Mouse (Mus musculus) kidney, embryonic 14.5 days (tissue): Measurements from ENCODE around the gene Olfr213. TPM values are rescaled to one million over a fixed set of nuclear protein-coding genes. Genes with fewer than 3 reads are reported as not detected.
"Not testable (repeated sequence)": the region's sequence is repeated elsewhere in the genome, so short reads cannot be mapped to it uniquely, and the experiment has no call there.

Experiments
- ATAC-seq: fragments of 200-750 bp; cut with Nextera tagmentation; 2 replicates; pipeline ENCODE4 v1.8.0; 2017; ENCODE audit warnings: moderate number of reproducible peaks, mild to moderate bottlenecking, moderate TSS enrichment, moderate library complexity; ENCODE audit not compliant: low FRiP score, low TSS enrichment
- H3K27ac ChIP-seq: fragments of 300-500 bp; sonication (generic); 2 replicates; pipeline ENCODE4 v1.5.1; 2014; ENCODE audit warnings: low read depth, mild to moderate bottlenecking, low read length, moderate library complexity, mixed read lengths
- H3K27me3 ChIP-seq: fragments of 300-500 bp; sonication (generic); 2 replicates; pipeline ENCODE4 v1.6.1; 2014; ENCODE audit warnings: mild to moderate bottlenecking, low read length; ENCODE audit not compliant: control insufficient read depth, insufficient read depth
- H3K36me3 ChIP-seq: fragments of 300-500 bp; sonication (generic); 2 replicates; pipeline ENCODE4 v1.6.1; 2014; ENCODE audit warnings: low read length, mixed read lengths; ENCODE audit not compliant: control insufficient read depth, insufficient read depth
- H3K4me1 ChIP-seq: fragments of 300-500 bp; sonication (generic); 2 replicates; pipeline ENCODE4 v1.6.1; 2014; ENCODE audit warnings: low read length, mixed read lengths; ENCODE audit not compliant: control insufficient read depth, insufficient read depth
- H3K4me2 ChIP-seq: fragments of 300-500 bp; sonication (generic); replicated peaks from 2 replicates; pipeline ENCODE4 v1.6.1; 2014; ENCODE audit warnings: low read depth, mild to moderate bottlenecking, low read length
- H3K4me3 ChIP-seq: fragments of 300-500 bp; sonication (generic); 2 replicates; pipeline ENCODE4 v1.5.1; 2014; ENCODE audit warnings: mild to moderate bottlenecking, low read length
- H3K9ac ChIP-seq: fragments of 300-500 bp; sonication (generic); 2 replicates; pipeline ENCODE4 v1.6.1; 2014; ENCODE audit warnings: low read depth, mild to moderate bottlenecking, low read length, moderate library complexity
- H3K9me3 ChIP-seq: fragments of 300-500 bp; sonication (generic); 2 replicates; pipeline ENCODE4 v1.6.1; 2016; ENCODE audit warnings: low read length; ENCODE audit not compliant: control insufficient read depth
- WGBS: fragments of 180-500 bp; shearing (Covaris S2); extraction: QIAGEN DNeasy Blood & Tissue Kit; methylation state at CpG from one replicate; pipeline ENCODE4 v1.1.7; 2014; 5-methylcytosine and 5-hydroxymethylcytosine counted together
- polyA plus RNA-seq: library from polyadenylated mRNA; unstranded; fragments of >200 nt; fragmentation: Nextera tagmentation; extraction: Ambion mirVana; gene quantifications from 2 replicates; pipeline ENCODE4 v1.2.1, GENCODE M21; 2014

Gene Olfr213
- not detected in 2 replicates for polyA plus RNA-seq

DNA sequence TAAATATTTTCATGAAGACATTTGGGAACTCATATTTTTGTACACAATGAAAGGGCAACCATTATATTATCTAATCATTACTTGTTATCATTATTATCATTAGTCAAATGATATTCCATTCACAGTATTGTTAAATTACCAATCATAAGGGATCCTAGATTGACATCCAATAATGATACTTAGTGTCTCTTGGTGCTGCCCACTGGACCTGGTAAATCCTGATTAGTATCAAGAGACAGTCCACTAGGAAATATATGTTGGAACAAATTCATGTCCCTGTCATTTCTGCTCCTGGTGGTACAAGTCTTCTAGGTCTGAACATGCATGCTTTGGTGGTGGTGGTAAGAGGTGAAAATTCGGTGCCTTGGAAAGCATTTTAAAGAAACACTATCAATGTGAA, at the start of gene Olfr213:
Gene Olfr213, plus strand, starts transcription at position 301 of the 400 bp plus-strand sequence.
- no peak within 1 kb of the TSS for H3K4me3 ChIP-seq
- H3K4me2 ChIP-seq = no peak within 1 kb of the TSS
- no peak for ATAC-seq
- 86% methylated on average over 1 of the region's 1 CpGs for WGBS
- no peaks in the 10 kb centered on the region for H3K4me1 ChIP-seq
- no peaks in the 10 kb centered on the region for H3K27me3 ChIP-seq
- H3K27ac ChIP-seq = no peak within 1 kb of the TSS
- H3K9ac ChIP-seq = no peak within 1 kb of the TSS
- H3K9me3 ChIP-seq = no peaks in the 10 kb centered on the region
- H3K36me3 ChIP-seq = no peaks in the 10 kb centered on the region

DNA sequence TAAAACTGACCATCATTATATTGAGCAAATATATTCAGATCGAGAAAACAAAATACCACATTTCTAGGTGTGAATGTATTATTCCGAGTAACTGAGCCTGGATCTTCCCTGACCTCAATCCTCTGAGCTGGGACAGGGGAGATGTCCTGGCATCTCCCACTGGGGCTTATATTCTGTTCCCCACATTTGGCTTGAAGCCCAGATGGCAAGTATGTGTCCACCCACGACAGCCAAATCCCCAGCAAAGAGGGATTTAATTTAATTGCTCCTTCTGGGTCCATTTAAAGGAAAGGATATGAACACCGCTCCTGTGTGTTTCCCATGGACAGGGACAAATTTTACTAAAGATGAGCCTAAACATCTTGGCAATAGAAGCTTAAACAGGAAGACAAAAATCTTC, 49.5 kb upstream of the Olfr213 start, which contains the start of gene Olfr211:
Gene Olfr211, plus strand, starts transcription at position 301 of the 400 bp plus-strand sequence.
- Histone ChIP-seq H3K27me3 (no peaks in the 10 kb centered on the region), H3K36me3 (no peaks in the 10 kb centered on the region), H3K4me2 (no peak within 1 kb of the TSS), H3K27ac (no peak within 1 kb of the TSS), H3K9ac (no peak within 1 kb of the TSS), H3K9me3 (no peaks in the 10 kb centered on the region), H3K4me1 (no peaks in the 10 kb centered on the region), H3K4me3 (no peak within 1 kb of the TSS)
- no peak for ATAC-seq
- 73% methylated on average over 4 of the region's 4 CpGs for WGBS

DNA sequence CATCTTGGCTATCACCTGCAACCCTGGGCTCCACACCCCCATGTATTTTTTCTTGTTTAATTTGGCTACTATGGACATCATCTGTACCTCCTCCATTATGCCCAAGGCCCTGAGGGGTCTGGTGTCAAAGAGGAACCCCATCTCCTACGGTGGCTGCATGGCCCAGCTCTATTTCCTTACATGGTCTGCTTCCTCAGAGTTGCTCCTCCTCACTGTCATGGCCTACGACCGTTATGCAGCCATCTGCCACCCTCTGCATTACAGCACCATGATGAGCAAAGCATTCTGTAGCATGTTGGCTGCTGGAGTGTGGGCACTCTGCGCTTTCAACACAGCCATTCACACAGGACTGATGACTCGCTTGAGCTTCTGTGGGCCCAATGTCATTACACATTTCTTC, 44.5 kb upstream of the Olfr213 start:
- Histone ChIP-seq H3K4me1 (no peaks in the 10 kb centered on the region), H3K27me3 (no peaks in the 10 kb centered on the region), H3K27ac (no peak overlapping the region), H3K36me3 (no peaks in the 10 kb centered on the region), H3K9me3 (no peaks in the 10 kb centered on the region), H3K4me2 (no peak overlapping the region), H3K9ac (no peak overlapping the region), H3K4me3 (no peak overlapping the region)
- 84% methylated on average over 5 of the region's 5 CpGs for WGBS
- no peak for ATAC-seq

DNA sequence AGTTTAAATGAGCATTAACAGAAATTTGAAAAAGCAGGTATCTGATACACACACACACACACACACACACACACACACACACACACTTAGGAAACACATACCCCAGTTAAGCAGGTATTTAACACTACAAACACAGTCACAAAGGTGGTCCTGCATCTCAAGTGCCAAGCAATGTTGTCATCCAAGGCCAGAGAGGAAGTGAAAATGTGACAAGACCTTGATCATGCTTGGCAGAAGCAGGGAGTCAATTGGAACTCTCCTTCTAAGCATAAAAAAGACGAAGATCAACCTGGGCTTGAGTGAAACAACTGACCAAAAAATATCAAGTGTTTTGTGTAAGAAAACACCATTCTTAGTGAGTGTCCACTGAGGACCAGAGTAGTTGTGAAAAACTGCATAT, 42.3 kb upstream of the Olfr213 start:
- WGBS = 87% methylated on average over 1 of the region's 1 CpGs
- no peak for ATAC-seq
- Histone ChIP-seq H3K27ac (no peak overlapping the region), H3K27me3 (no peaks in the 10 kb centered on the region), H3K4me3 (no peak overlapping the region), H3K4me2 (no peak overlapping the region), H3K36me3 (no peaks in the 10 kb centered on the region), H3K9me3 (no peaks in the 10 kb centered on the region), H3K4me1 (no peaks in the 10 kb centered on the region), H3K9ac (no peak overlapping the region)

DNA sequence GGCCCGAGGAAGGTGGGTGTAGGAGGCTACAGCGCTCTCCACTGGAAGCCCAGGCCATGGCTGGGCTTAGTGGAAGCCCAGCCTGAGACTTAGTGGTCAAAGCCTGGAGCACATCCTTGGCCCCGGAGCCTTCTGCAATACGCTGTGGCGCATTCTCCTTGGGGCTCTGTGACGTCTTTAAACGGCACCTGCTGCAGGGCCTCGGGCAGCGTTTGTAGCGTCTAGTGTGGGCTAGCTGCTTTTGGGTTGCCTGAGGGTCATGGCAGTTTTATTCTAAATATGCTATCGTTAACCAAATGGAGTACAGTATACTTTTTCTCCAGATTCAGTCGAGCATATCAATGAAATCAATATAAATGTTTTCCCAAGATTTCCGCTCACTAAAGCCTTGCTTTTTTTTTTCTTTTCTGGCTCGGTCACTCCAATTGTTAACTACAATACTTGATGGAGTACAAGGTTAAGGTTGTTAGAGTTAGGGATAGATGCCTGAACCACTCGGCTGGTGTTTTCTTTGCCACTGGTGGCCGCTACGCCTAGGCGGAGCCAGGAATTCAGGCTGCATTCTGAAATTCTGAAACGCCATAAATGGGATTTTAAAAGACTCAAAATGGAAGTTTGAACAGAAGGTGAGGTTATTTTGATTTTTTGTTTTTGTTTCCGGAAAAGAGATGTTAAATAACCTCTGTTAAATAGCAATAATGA, 31.8 kb upstream of the Olfr213 start, which contains the start of gene Olfr212:
Gene Olfr212, plus strand, starts transcription at position 215 of the 702 bp plus-strand sequence.
- H3K27ac ChIP-seq, ATAC-seq, H3K9ac ChIP-seq, H3K27me3 ChIP-seq, H3K4me2 ChIP-seq, H3K4me1 ChIP-seq, H3K36me3 ChIP-seq, H3K4me3 ChIP-seq: not testable (repeated sequence)
- H3K9me3 ChIP-seq = peaks cover 16% of the 10 kb centered on the region
- WGBS = 94% methylated on average over 19 of the region's 20 CpGs

DNA sequence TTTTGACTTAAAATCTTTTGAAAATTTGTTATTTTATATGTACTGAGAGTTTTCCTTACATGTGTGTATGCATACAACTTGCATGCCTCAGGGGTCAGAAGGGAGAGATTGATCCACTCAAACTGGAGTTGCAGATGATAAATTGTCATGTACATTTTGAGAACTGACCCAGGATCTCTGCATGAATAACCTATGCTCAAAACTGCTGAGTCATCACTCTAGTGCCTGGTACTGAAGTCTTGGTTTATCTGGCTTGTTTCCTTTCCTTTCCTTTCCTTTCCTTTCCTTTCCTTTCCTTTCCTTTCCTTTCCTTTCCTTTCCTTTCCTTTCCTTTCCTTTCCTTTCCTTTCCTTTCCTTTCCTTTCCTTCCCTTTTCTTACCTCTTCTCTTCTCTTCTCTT, 23.4 kb upstream of the Olfr213 start:
- Histone ChIP-seq H3K9me3 (no peaks in the 10 kb centered on the region), H3K4me3 (no peak overlapping the region), H3K36me3 (no peaks in the 10 kb centered on the region), H3K9ac (no peak overlapping the region), H3K4me2 (no peak overlapping the region), H3K27ac (no peak overlapping the region), H3K27me3 (no peaks in the 10 kb centered on the region), H3K4me1 (no peaks in the 10 kb centered on the region)
- no peak for ATAC-seq

DNA sequence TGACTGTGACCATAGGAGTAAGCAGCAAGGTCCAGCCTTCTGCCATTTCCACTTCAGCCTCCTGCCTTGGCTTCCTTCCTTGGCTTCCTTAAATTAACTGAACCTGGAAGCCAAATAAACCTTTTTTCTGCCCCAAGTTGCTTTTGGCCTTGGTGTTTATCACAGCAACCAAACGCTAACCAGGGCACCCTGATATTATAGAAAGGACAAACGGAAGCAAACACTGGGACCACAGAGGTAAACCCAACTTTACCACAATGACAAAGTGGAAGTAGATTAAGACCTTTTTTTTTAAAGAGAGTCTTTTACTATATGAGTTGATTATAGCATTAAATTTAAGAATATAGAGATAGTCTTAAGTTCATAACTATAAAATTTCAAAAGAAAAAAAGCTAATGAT, 4.2 kb downstream of the Olfr213 start:
- no peak for ATAC-seq
- Histone ChIP-seq H3K9me3 (no peaks in the 10 kb centered on the region), H3K4me2 (no peak overlapping the region), H3K27me3 (0 out of 2 replicates have a peak, but pooled peaks cover 3% of the 10 kb centered on the region), H3K4me3 (no peak overlapping the region), H3K4me1 (no peaks in the 10 kb centered on the region), H3K36me3 (no peaks in the 10 kb centered on the region), H3K9ac (no peak overlapping the region), H3K27ac (no peak overlapping the region)
- WGBS = 92% methylated on average over 2 of the region's 2 CpGs

DNA sequence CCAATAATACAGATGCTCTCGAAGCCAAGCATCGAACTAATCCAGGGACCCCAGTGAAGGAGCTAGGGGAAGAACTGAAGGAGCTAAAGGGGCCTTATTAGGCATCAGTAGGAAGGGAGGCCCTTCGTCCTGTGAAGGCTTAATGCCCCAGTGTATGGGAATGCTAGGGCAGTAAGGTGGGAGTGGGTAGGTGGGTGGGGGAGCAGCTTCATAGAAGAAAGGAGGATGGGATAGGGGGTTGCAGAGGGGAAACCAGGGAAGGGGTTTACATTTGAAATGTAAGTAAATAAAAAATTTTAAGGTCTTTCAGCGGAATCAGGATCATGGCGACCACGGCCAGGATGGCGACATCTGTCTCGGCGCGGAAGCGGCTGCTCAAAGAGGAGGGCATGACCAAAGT, 12.6 kb downstream of the Olfr213 start, which contains the start of gene Gm5580:
Gene Gm5580, plus strand, starts transcription at position 301 of the 400 bp plus-strand sequence.
- H3K27ac ChIP-seq, H3K9me3 ChIP-seq, H3K4me1 ChIP-seq, ATAC-seq, H3K4me3 ChIP-seq, H3K27me3 ChIP-seq, H3K36me3 ChIP-seq, H3K9ac ChIP-seq, H3K4me2 ChIP-seq: not testable (repeated sequence)
- WGBS = 96% methylated on average over 11 of the region's 11 CpGs

DNA sequence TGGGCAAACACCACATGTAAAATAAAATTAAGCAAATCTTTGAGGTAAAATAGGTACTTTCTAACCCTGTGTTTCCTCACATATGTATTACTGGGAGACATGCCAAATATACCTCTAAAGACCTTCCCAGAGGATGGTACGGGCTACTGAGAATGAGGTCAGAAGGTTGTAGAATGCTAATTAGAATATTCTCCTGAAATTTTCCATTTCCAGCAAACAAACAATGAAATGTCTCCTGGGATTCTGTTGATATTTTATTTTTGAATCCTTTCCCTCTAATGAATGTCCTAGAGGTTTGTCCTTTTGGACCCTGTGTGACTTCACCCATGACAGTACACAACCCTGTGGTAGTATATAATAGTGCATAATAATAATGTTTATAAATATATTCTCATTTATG, 15.7 kb downstream of the Olfr213 start, which contains the start of gene Olfr214:
Gene Olfr214, plus strand, starts transcription at position 301 of the 400 bp plus-strand sequence.
- H3K4me2 ChIP-seq = no peak within 1 kb of the TSS
- H3K9ac ChIP-seq = no peak within 1 kb of the TSS
- no peak within 1 kb of the TSS for H3K4me3 ChIP-seq
- H3K36me3 ChIP-seq = no peaks in the 10 kb centered on the region
- no peak for ATAC-seq
- no peaks in the 10 kb centered on the region for H3K9me3 ChIP-seq
- H3K4me1 ChIP-seq = no peaks in the 10 kb centered on the region
- no peaks in the 10 kb centered on the region for H3K27me3 ChIP-seq
- H3K27ac ChIP-seq = no peak within 1 kb of the TSS
- WGBS = 75% methylated on average over 1 of the region's 1 CpGs
